Mouse (Mus musculus) limb, embryonic 11.5 days (tissue): ENCODE data around the gene Dek. TPM values are rescaled to one million over a fixed set of nuclear protein-coding genes. Genes with fewer than 3 reads are reported as not detected.
A peak's percentile ranks its signal among the peaks of the same experiment; 100 is the strongest.

ENCODE experiments used
- ATAC-seq: fragments of 200-750 bp; cut with Nextera tagmentation; 2 replicates; pipeline ENCODE4 v1.8.0; 2017; ENCODE audit warnings: low read depth; ENCODE audit not compliant: insufficient number of reproducible peaks, low FRiP score, low TSS enrichment
- DNase-seq: peaks from one replicate; pipeline ENCODE4 v3.0.0-alpha.2; 2015; ENCODE audit warnings: low spot score
- H3K27ac ChIP-seq: fragments of 300-500 bp; sonication (generic); replicated peaks from 2 replicates; pipeline ENCODE4 v1.5.1; 2014; ENCODE audit warnings: low read depth, mild to moderate bottlenecking, low read length
- H3K27me3 ChIP-seq: fragments of 300-500 bp; sonication (generic); 2 replicates; pipeline ENCODE4 v1.6.1; 2014; ENCODE audit warnings: mild to moderate bottlenecking, low read length, mixed read lengths; ENCODE audit not compliant: control insufficient read depth, insufficient read depth
- H3K36me3 ChIP-seq: fragments of 300-500 bp; sonication (generic); 2 replicates; pipeline ENCODE4 v1.6.1; 2014; ENCODE audit warnings: mild to moderate bottlenecking, low read length, moderate library complexity, mixed read lengths; ENCODE audit not compliant: control insufficient read depth, insufficient read depth
- H3K4me1 ChIP-seq: fragments of 300-500 bp; sonication (generic); 2 replicates; pipeline ENCODE4 v1.6.1; 2014; ENCODE audit warnings: low read length, mixed read lengths; ENCODE audit not compliant: control insufficient read depth, insufficient read depth
- H3K4me2 ChIP-seq: fragments of 300-500 bp; sonication (generic); 2 replicates; pipeline ENCODE4 v1.6.1; 2014; ENCODE audit warnings: low read depth, mild to moderate bottlenecking, moderate library complexity; ENCODE audit not compliant: severe bottlenecking
- H3K4me3 ChIP-seq: fragments of 300-500 bp; sonication (generic); 2 replicates; pipeline ENCODE4 v1.5.1; 2014; ENCODE audit warnings: low read depth, low read length
- H3K9ac ChIP-seq: fragments of 300-500 bp; sonication (generic); 2 replicates; pipeline ENCODE4 v1.6.1; 2014; ENCODE audit warnings: mild to moderate bottlenecking, low read length
- H3K9me3 ChIP-seq: fragments of 300-500 bp; sonication (generic); 2 replicates; pipeline ENCODE4 v1.6.1; 2016; ENCODE audit warnings: low read length; ENCODE audit not compliant: control insufficient read depth
- WGBS: fragments of 180-500 bp; shearing (Covaris S2); extraction: QIAGEN DNeasy Blood & Tissue Kit; methylation state at CpG from one replicate; pipeline ENCODE4 v1.1.7; 2014; 5-methylcytosine and 5-hydroxymethylcytosine counted together
- polyA plus RNA-seq: library from polyadenylated mRNA; unstranded; fragments of >200 nt; fragmentation: Nextera tagmentation; extraction: Ambion mirVana; gene quantifications from 2 replicates; pipeline ENCODE4 v1.2.1, GENCODE M21; 2014

Dek gene
- polyA plus RNA-seq, 1 experiment from 2014 or later, result 375 TPM

DNA sequence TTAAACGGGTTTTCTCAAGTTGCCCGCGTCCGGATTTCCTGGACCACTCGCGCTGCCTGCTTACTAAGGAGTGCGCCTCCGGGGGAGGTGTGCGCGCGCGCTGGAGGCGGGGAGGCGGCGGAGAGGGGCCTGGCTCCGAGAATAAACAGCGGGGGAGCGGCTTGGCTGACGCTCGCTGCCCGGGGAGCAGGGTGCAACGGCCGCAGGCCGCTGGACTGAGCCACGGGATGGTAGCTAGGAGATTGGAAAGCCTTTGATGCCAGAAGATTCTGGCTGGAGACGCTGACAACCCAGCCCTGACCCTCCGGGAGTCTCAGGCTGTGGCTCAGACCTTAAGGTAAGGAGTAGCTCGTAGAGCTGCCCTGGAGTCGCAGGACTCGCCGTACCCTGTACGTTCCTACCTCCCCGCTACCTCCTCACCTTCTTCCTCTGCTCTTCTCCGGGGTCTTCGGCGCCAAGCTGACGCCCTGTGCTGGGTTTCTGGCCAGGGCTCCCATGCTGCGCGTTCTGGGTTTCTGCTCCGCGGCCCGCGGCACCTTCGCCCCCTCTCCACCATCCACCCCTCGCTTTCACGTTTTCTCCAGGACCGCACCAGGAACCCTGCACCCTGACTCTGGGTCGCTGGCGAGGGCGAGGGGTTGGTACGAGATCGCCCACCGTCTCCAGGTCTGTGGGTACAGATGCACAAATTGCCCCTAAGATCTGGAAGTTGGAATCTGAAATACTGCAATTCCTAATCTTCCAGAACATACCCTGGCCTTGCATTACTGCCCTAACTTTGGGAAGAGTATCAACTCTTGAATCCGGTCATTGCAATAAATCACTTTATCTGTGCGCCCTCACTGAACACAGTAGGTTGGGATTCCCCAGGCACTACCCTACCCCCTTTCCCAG, 16.8 kb upstream of the Dek start, which contains the start of gene Rnf144b:
Gene Rnf144b (plus strand): TSS at position 120 of the 894 bp plus-strand sequence.
- Histone ChIP-seq H3K4me1 (peaks cover 4% of the 10 kb centered on the region; the same call in 1 of the 2 replicates), H3K27ac (no peak within 1 kb of the TSS), H3K4me3 (peak within 1 kb of the TSS; percentile 54), H3K4me2 (peak within 1 kb of the TSS; percentile 95), H3K27me3 (0 out of 2 replicates have a peak, but pooled peaks cover 2% of the 10 kb centered on the region), H3K36me3 (no peaks in the 10 kb centered on the region), H3K9ac (peak within 1 kb of the TSS; percentile 38), H3K9me3 (no peaks in the 10 kb centered on the region)
- DNase-seq (peak; percentile 67), ATAC-seq (no peak)
- 2% methylated on average over 55 of the region's 55 CpGs for WGBS

DNA sequence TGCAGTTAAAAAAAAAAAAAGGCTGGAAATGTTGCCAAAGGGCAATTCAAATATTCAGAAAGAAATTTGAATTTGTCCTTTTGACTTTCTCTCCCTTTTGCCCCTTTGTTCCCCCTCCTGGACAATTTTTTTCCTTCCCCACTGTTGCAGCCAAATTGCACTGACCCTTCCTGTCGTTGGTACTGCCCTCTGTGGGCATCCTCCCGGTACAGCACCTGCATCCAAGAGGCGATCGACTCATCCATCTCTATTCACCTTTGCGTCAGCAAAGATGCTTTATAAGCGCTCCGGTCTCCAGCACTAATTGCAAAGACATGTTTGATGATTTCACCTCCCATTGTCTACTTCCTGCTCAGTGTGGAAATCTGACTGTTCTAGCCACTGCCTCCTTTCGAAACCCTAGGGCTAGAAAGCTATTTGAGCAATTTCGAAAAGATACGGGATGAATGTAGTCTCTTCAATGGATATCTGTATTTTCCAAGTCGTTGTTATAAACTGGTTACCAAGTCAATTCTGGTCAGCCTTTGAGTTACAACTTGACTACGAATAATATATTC, 15.4 kb upstream of the Dek start:
- no peak for ATAC-seq
- 0 out of 2 replicates have a peak, but pooled peaks cover 2% of the 10 kb centered on the region for H3K27me3 ChIP-seq

DNA sequence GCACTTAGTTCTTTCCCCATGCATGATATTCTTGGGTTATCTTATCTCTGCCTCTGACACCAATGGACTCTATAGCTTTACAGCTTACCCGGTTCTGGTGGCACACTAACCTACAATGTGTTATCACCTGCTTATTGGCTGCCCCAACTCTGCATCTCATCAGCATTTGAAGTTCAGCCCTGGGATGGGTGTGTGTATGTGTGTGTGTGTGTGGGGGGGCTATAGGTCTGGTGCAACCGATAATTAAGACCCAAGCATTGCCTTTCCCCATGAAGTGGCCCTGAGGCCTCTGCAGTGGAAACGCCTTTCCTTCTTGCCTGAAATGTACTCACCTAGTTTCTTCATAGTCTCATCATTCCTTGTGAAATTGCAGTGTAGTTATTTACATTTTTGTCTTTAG, 10.0 kb upstream of the Dek start:
- no peaks in the 10 kb centered on the region for H3K36me3 ChIP-seq
- ATAC-seq (no peak), DNase-seq (no peak)
- WGBS, result 82% methylated on average over 3 of the region's 3 CpGs
- H3K4me3 ChIP-seq, result no peak overlapping the region
- no peaks in the 10 kb centered on the region for H3K27me3 ChIP-seq
- no peak overlapping the region for H3K4me2 ChIP-seq
- H3K9ac ChIP-seq, result no peak overlapping the region
- no peaks in the 10 kb centered on the region for H3K9me3 ChIP-seq
- no peaks in the 10 kb centered on the region for H3K4me1 ChIP-seq
- no peak overlapping the region for H3K27ac ChIP-seq

More for the DNA sequence above, 15.4 kb upstream of the Dek start:
- peaks cover 4% of the 10 kb centered on the region; the same call in 1 of the 2 replicates for H3K4me1 ChIP-seq
- H3K4me2 ChIP-seq, result peak overlapping the region; percentile 95; the same call in 1 of the 2 replicates
- no peak overlapping the region for H3K9ac ChIP-seq
- no peaks in the 10 kb centered on the region for H3K9me3 ChIP-seq
- no peaks in the 10 kb centered on the region for H3K36me3 ChIP-seq
- no peak for DNase-seq
- no peak overlapping the region for H3K27ac ChIP-seq
- no peak overlapping the region for H3K4me3 ChIP-seq
- WGBS, result 40% methylated on average over 12 of the region's 12 CpGs

DNA sequence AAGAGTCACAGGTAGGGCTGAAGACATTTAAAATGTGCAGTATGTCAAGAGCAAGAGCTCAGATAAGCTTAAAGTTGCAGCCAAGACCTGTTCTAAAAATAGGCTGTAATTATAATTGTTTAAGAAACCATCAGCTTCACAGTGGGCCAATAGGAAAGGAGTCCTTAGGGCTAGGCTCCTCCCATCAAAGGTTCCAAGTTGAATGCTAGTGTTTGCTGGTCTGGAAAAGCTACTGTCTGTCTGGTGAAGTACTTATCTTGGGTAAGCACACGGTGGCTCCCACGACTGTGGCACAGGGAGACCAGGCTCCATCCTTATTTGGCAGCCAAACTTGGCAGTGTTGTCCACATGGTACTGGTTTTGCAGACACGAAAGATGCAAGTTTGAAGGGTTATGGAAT, 6.9 kb upstream of the Dek start:
- no peak for ATAC-seq
- 75% methylated on average over 3 of the region's 3 CpGs for WGBS
- H3K36me3 ChIP-seq, result no peaks in the 10 kb centered on the region

DNA sequence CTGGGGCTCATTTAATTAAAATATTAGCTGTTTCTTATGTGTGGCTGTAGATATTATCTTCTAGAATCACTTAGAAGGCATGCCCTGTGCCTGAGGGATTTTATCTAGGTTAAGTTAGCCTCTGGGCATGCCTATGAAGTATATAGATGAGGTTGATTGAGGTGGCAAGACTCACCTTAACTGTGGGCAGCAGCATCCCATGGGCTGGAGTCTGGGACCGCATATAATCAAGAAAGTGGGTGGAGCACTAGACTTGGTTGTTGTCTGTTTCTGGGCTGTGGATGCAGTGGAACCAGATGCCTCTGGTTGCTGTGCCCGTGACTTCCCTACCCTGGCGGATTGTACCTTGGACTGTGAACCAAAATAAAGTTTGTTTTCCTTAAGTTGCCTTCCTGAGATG, 6.1 kb upstream of the Dek start:
- H3K27ac ChIP-seq, result no peak overlapping the region
- no peak overlapping the region for H3K9ac ChIP-seq
- no peaks in the 10 kb centered on the region for H3K9me3 ChIP-seq
- H3K4me2 ChIP-seq, result no peak overlapping the region
- no peak for DNase-seq
- WGBS, result 80% methylated on average over 3 of the region's 3 CpGs
- H3K36me3 ChIP-seq, result no peaks in the 10 kb centered on the region
- no peaks in the 10 kb centered on the region for H3K4me1 ChIP-seq
- no peak overlapping the region for H3K4me3 ChIP-seq
- ATAC-seq, result no peak
- no peaks in the 10 kb centered on the region for H3K27me3 ChIP-seq

More for the DNA sequence above, 6.9 kb upstream of the Dek start:
- no peak overlapping the region for H3K27ac ChIP-seq
- no peaks in the 10 kb centered on the region for H3K27me3 ChIP-seq
- H3K4me3 ChIP-seq, result no peak overlapping the region
- H3K4me2 ChIP-seq, result no peak overlapping the region
- H3K9me3 ChIP-seq, result no peaks in the 10 kb centered on the region
- DNase-seq, result no peak
- H3K9ac ChIP-seq, result no peak overlapping the region
- H3K4me1 ChIP-seq, result no peaks in the 10 kb centered on the region

DNA sequence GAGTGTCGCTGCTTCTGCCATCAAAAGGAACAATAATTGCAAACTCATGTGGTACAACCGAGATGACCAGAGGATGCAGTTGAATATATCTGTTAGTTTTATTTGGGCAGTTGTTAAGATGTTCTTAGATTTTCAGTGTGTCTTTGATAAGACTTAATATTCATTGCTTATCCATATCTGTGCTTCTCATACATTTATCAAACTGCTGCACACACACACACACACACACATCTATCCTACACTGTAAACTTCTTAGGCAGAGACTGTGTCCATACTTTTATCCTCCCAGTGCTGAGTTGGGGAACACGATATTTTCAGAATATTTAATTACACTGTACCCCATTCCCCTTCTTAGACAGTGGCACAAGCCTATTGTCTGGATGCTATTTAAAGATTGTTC, 5.2 kb upstream of the Dek start:
- H3K36me3 ChIP-seq, result no peaks in the 10 kb centered on the region
- H3K9me3 ChIP-seq, result no peaks in the 10 kb centered on the region
- H3K4me1 ChIP-seq, result no peaks in the 10 kb centered on the region
- H3K4me2 ChIP-seq, result no peak overlapping the region
- no peak overlapping the region for H3K27ac ChIP-seq
- H3K9ac ChIP-seq, result no peak overlapping the region
- WGBS, result 87% methylated on average over 3 of the region's 3 CpGs
- DNase-seq (no peak), ATAC-seq (no peak)
- no peak overlapping the region for H3K4me3 ChIP-seq
- H3K27me3 ChIP-seq, result no peaks in the 10 kb centered on the region

DNA sequence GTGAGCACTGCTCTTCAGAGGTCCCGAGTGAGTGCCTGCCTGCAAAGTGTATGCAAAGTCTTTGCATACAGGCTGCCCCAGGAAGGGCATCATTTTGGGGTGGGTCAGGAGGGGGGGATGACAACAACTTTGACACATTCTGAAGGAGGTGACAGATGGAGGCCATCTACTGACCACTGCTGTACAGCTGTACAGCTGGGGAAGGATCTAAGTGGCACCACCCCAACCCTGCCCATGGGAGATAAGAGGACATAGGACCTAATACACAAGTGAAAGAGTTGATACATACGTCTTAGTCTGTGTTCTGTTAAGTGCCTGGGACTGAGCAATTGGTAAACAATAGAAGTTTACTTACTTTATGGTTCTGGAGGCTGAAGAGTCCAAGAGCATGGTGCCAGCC, 3.2 kb upstream of the Dek start:
- H3K36me3 ChIP-seq, result no peaks in the 10 kb centered on the region
- no peak overlapping the region for H3K9ac ChIP-seq
- no peak overlapping the region for H3K4me3 ChIP-seq
- no peak overlapping the region for H3K4me2 ChIP-seq
- WGBS, result 82% methylated on average over 2 of the region's 2 CpGs
- no peaks in the 10 kb centered on the region for H3K9me3 ChIP-seq
- DNase-seq, result no peak
- no peaks in the 10 kb centered on the region for H3K4me1 ChIP-seq
- no peaks in the 10 kb centered on the region for H3K27me3 ChIP-seq
- no peak overlapping the region for H3K27ac ChIP-seq
- ATAC-seq, result no peak

DNA sequence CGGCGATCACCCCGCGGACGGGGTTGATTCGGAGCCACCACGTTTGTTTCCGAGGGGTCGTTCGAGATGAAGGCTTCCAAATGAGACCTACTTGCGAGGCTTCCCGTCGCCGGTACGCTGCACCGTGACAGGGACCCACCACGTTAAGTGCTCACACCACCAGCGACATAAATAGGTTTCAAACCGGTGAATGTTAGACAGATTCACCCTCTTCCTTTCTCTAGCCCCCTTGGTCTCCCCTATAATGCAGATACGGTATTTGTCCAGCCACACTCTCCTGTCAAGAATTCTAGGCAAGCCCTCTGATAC, 533 bp upstream of the Dek start:
- H3K27me3 ChIP-seq, result no peaks in the 10 kb centered on the region
- H3K4me2 ChIP-seq, result peak overlapping the region; percentile 61
- H3K9ac ChIP-seq, result peak overlapping the region; percentile 99
- H3K9me3 ChIP-seq, result no peaks in the 10 kb centered on the region
- H3K36me3 ChIP-seq, result no peaks in the 10 kb centered on the region
- H3K4me3 ChIP-seq, result peak overlapping the region; percentile 97
- H3K4me1 ChIP-seq, result no peaks in the 10 kb centered on the region
- ATAC-seq (0 out of 2 replicates have a peak, but pooled peaks have one; percentile 20), DNase-seq (no peak)
- WGBS, result 0% methylated on average over 20 of the region's 20 CpGs
- peak overlapping the region; percentile 100 for H3K27ac ChIP-seq
